In genomic region chr4:135223808-135224207, GRCm38 (mm10) we compare ENCODE assay signal across 29 mouse cellular contexts. TPM values are rescaled to one million over a fixed set of nuclear protein-coding genes. Genes with fewer than 3 reads are reported as not detected.
DNase-seq lines count a peak whose midpoint lies in the region; ATAC-seq and TF ChIP-seq lines count a peak whose summit lies in the region.
"Had no signal": no experiment of that assay in that cellular context is flagged by ENCODE, and none has a peak within 500 bp of the region (broad histone marks: within the 10 kb centered on the region; RNA-seq: fewer than 3 reads in every experiment).

No protein-coding gene starts in this region.

- H3K9ac ChIP-seq in forebrain, embryonic 13.5 days: no peak overlapping the region
- no peak overlapping the region for H3K9ac ChIP-seq in forebrain, embryonic 11.5 days (ENCODE audit: low read length)
- H3K9ac ChIP-seq: forebrain, embryonic 15.5 days; intestine, embryonic 15.5 days; limb, embryonic 15.5 days; liver, embryonic 13.5 days; neural tube, embryonic 13.5 days; stomach, embryonic 15.5 days had no signal

- H3K36me3 ChIP-seq in forebrain, embryonic 13.5 days (ENCODE audit: poor library complexity, severe bottlenecking): peaks cover 62% of the 10 kb centered on the region
- no peaks in the 10 kb centered on the region; the same call in 1 of the 2 replicates for H3K36me3 ChIP-seq in forebrain, embryonic 11.5 days (ENCODE audit: control insufficient read depth, insufficient read depth, low read length)

- no peak for TF ChIP-seq CTCF in layer of hippocampus, adult 2 months (conservative IDR thresholded peaks at IDR 0.05)

- no peak overlapping the region for H3K4me3 ChIP-seq in forebrain, embryonic 13.5 days
- H3K4me3 ChIP-seq in forebrain, embryonic 11.5 days (ENCODE audit: low read depth, low read length): no peak overlapping the region
- H3K4me3 ChIP-seq in layer of hippocampus, adult 2 months: no peak overlapping the region
- H3K4me3 ChIP-seq: erythroblast, embryonic 14.5 days; forebrain, embryonic 15.5 days; hindbrain, embryonic 10.5 days; intestine, embryonic 15.5 days; limb, embryonic 15.5 days; liver, embryonic 13.5 days; myocyte; neural tube, embryonic 13.5 days; stomach, embryonic 15.5 days had no signal

- no peak for ATAC-seq in forebrain, embryonic 13.5 days
- ATAC-seq in forebrain, embryonic 11.5 days (replicated peaks; ENCODE audit: low FRiP score): no peak
- ATAC-seq: activated CD4-positive, CD25-positive, alpha-beta regulatory T cell, adult 4 months; forebrain, embryonic 15.5 days; hindbrain, postnatal 0 days; intestine, embryonic 15.5 days; lung, postnatal 0 days; midbrain, embryonic 16.5 days had no signal

- no peak for DNase-seq in forebrain, embryonic 11.5 days (ENCODE audit: low spot score)
- DNase-seq in layer of hippocampus, adult 2 months (ENCODE audit: low spot score in 2 of 2): no peak
- no peak for DNase-seq in layer of hippocampus, adult 8-10 months (ENCODE audit: low spot score in 2 of 2)
- DNase-seq in right cerebral cortex, postnatal 10 days (ENCODE audit: low spot score in 2 of 2): peak; percentile 45 to 53
- no peak for DNase-seq in right cerebral cortex, adult 18-20 months
- DNase-seq: adrenal gland, adult 2 months; adrenal gland, postnatal 36 days; B cell, adult 2 months; cerebellum, postnatal 14 days; heart, postnatal 14 days; kidney, adult 8-10 months; liver, embryonic 13.5 days; lung, adult 18-20 months; lung, postnatal 4 days; right cerebral cortex, postnatal 25 days had no signal

- H3K27ac ChIP-seq in forebrain, embryonic 13.5 days: peak overlapping the region; percentile 7; the same call in 1 of the 2 replicates
- H3K27ac ChIP-seq in forebrain, embryonic 11.5 days (ENCODE audit: low read depth, low read length): no peak overlapping the region
- peak overlapping the region; percentile 12 for H3K27ac ChIP-seq in layer of hippocampus, adult 2 months
- H3K27ac ChIP-seq: forebrain, embryonic 15.5 days; hindbrain, embryonic 10.5 days; hindbrain, postnatal 0 days; intestine, embryonic 15.5 days; kidney, postnatal 0 days; limb, embryonic 15.5 days; liver, embryonic 13.5 days; neural tube, embryonic 13.5 days; stomach, embryonic 15.5 days had no signal

- peaks cover 15% of the 10 kb centered on the region for H3K4me1 ChIP-seq in forebrain, embryonic 13.5 days
- H3K4me1 ChIP-seq in forebrain, embryonic 11.5 days (replicated peaks; ENCODE audit: control insufficient read depth, insufficient read depth, low read length): no peaks in the 10 kb centered on the region
- H3K4me1 ChIP-seq: hindbrain, embryonic 10.5 days; intestine, embryonic 15.5 days; neural tube, embryonic 13.5 days had no signal

- H3K27me3 ChIP-seq in forebrain, embryonic 13.5 days: no peaks in the 10 kb centered on the region
- no peaks in the 10 kb centered on the region for H3K27me3 ChIP-seq in forebrain, embryonic 11.5 days (ENCODE audit: control insufficient read depth, insufficient read depth, low read length)
- H3K27me3 ChIP-seq: forebrain, embryonic 15.5 days; intestine, embryonic 15.5 days; limb, embryonic 15.5 days; liver, embryonic 13.5 days; neural tube, embryonic 13.5 days; stomach, embryonic 15.5 days had no signal

- 82% methylated on average over 9 of the region's 9 CpGs for WGBS in forebrain, embryonic 13.5 days
- WGBS in forebrain, embryonic 11.5 days: 94% methylated on average over 9 of the region's 9 CpGs

- no peak overlapping the region for H3K4me2 ChIP-seq in forebrain, embryonic 13.5 days
- H3K4me2 ChIP-seq in forebrain, embryonic 11.5 days (ENCODE audit: low read depth, low read length, severe bottlenecking): no peak overlapping the region
- H3K4me2 ChIP-seq: forebrain, embryonic 15.5 days; intestine, embryonic 15.5 days; limb, embryonic 15.5 days; liver, embryonic 13.5 days; neural tube, embryonic 13.5 days; stomach, embryonic 15.5 days had no signal

- H3K9me3 ChIP-seq in forebrain, embryonic 13.5 days (replicated peaks): no peaks in the 10 kb centered on the region
- H3K9me3 ChIP-seq in forebrain, embryonic 11.5 days (ENCODE audit: control insufficient read depth, low read length): no peaks in the 10 kb centered on the region
- H3K9me3 ChIP-seq: forebrain, embryonic 15.5 days; hindbrain, embryonic 10.5 days; intestine, embryonic 15.5 days; limb, embryonic 15.5 days; liver, embryonic 13.5 days; neural tube, embryonic 13.5 days; stomach, embryonic 15.5 days had no signal

RNA-seq across cellular contexts. Expression of gene Clic4, which starts 48.8 kb away (rescaled TPM):
- polyA plus RNA-seq in forebrain, embryonic 13.5 days (2015; fragmentation: Nextera tagmentation; extraction: Ambion mirVana): 146 and 153 TPM in 2 replicates
- polyA plus RNA-seq in forebrain, embryonic 11.5 days (2014; fragmentation: Nextera tagmentation; extraction: Ambion mirVana): 194 and 195 TPM in 2 replicates
- total RNA-seq in layer of hippocampus, adult 2 months (2021): 10 to 100 TPM; 31.2 to 34.2 TPM
- 10 to 100 TPM; 37.4 to 43.1 (median 38.4) TPM for total RNA-seq in layer of hippocampus, adult 8-10 months (2022)

Comparison
In these comparisons a context has a peak if more than half of its experiments do, and no peak if none do; other contexts are left out.
1. DNase-seq: peak in right cerebral cortex, postnatal 10 days (2 of 2); none in forebrain, embryonic 11.5 days (single experiment), layer of hippocampus, adult 2 months (0 of 2), layer of hippocampus, adult 8-10 months (0 of 2) and right cerebral cortex, adult 18-20 months (single experiment).